Comparison of ENCODE assay signal across 17 mouse cellular contexts in genomic region chr5:103474259-103474658, GRCm38 (mm10).
"Had no signal": no experiment of that assay in that cellular context is flagged by ENCODE, and none has a peak within 500 bp of the region (broad histone marks: within the 10 kb centered on the region; RNA-seq: fewer than 3 reads in every experiment).

No protein-coding gene starts in this region.

- H3K4me2 ChIP-seq: neural tube, embryonic 12.5 days; neural tube, embryonic 13.5 days; neural tube, embryonic 15.5 days; stomach, embryonic 15.5 days had no signal

- H3K4me1 ChIP-seq: neural tube, embryonic 12.5 days; neural tube, embryonic 13.5 days; neural tube, embryonic 15.5 days; stomach, embryonic 15.5 days had no signal

- H3K4me3 ChIP-seq: neural tube, embryonic 12.5 days; neural tube, embryonic 13.5 days; neural tube, embryonic 15.5 days; stomach, embryonic 15.5 days had no signal

- H3K27me3 ChIP-seq: neural tube, embryonic 12.5 days; neural tube, embryonic 13.5 days; neural tube, embryonic 15.5 days; stomach, embryonic 15.5 days had no signal

- H3K9ac ChIP-seq: neural tube, embryonic 12.5 days; neural tube, embryonic 13.5 days; neural tube, embryonic 15.5 days; stomach, embryonic 15.5 days had no signal

- H3K9me3 ChIP-seq: neural tube, embryonic 12.5 days; neural tube, embryonic 13.5 days; neural tube, embryonic 15.5 days; stomach, embryonic 15.5 days had no signal

- H3K27ac ChIP-seq: neural tube, embryonic 12.5 days; neural tube, embryonic 13.5 days; neural tube, embryonic 15.5 days; stomach, embryonic 15.5 days; stomach, postnatal 0 days had no signal

- H3K36me3 ChIP-seq: neural tube, embryonic 12.5 days; neural tube, embryonic 13.5 days; neural tube, embryonic 15.5 days; stomach, embryonic 15.5 days had no signal

- DNase-seq: retina, postnatal 1 day; right cerebral cortex, adult 18-20 months; right cerebral cortex, postnatal 14 days; right cerebral cortex, postnatal 25 days; right cerebral cortex, postnatal 4 days; spleen, adult 18-20 months; thymus, adult 18-20 months; thymus, adult 2 months; thymus, postnatal 14 days; thymus, postnatal 25 days; thymus, postnatal 36 days; thymus, postnatal 4 days had no signal
